Mouse (Mus musculus) adrenal gland, postnatal 14 days (tissue): ENCODE measurements at regions not wholly inside any gene's neighbourhood (a gene's known extent, or its start where the extent isn't known, plus 50 kb on each side); places are given as distances from the start of the nearest gene placed in this dataset.
"Not testable (repeated sequence)": the region's sequence is repeated elsewhere in the genome, so short reads cannot be mapped to it uniquely, and the experiment has no call there.

ENCODE experiments used
- DNase-seq: peaks from one replicate; pipeline ENCODE4 v3.0.0; 2021; ENCODE audit warnings: mixed read lengths

DNA sequence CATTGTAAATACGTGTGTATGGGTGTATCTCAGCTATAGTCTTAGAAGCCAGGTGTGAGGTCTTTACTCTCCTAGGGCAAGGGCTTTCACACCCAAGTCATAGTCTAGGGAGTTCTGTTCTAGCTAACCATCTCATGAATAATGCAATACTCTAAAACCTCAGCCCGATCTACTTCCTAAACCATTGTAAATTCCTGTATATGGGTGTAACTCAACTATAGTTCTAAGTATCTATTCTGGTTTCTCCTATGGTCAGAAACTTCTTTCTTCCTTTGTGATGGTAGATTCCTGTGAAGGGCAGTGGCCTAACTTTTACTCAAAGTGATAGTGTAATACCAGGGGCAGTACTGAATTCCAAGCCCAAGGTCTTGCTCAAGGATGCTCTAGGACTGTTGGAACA is 58.7 kb upstream of the Srd5a3 start:
- DNase-seq: not testable (repeated sequence)

DNA sequence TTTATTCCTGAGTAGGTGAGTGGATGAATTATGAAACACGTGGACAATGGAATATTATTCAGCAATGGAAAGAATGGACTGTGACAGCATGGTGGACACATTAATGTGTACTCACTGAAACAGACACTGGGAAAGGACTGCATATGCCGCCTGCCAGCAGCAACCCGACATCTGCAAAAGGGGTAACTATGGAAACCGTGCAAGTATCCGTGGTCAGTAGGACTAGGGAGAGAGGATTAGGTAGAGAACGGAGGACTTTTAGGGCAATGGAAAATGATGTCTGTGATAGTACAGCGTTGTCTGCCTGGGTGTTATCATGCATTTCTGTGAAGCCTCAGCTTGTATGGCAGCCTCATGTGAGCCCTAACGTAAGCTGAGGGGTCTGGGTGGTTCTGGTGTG is 59.6 kb upstream of the Srd5a3 start:
- no peak for DNase-seq

DNA sequence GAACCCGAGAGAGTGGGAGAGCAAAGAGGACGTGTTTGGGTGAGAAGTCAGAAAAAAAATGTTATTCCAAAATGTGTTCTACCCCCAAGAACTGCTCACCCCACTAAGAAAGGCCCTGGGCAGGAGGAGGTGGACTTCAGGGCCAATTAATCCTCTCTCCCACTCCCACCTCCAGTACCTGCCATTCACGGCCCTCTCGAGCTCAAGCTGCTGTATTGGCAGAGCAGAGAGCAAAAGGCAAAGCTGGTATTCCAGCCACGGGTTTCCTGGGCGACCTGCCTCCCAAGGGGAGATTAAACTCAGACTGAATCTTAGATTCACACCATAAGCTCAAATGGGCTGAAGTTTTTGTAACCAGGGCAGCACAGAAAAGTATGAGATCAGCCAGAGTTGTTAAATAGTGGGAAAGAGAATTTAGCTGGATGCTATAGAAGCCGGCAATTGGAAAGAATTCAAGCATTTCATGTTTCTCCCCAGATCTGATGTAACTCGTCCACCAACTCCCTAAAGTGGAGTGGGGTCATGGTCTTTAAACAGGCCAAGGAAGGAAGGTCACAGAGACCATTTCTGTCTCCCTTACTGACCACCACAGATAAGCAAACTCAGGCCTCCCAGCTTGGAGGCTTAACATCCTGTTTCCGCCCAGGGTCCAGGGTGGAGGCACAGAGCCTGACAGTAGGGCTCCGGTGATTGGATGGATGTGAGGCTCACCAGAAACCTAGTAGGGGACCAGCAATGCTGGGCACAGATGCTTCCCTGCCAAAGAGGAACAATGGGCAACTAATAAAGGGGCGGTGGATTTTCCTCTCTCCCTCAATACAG is 60.7 kb upstream of the Srd5a3 start:
- DNase-seq: peak; percentile 51

DNA sequence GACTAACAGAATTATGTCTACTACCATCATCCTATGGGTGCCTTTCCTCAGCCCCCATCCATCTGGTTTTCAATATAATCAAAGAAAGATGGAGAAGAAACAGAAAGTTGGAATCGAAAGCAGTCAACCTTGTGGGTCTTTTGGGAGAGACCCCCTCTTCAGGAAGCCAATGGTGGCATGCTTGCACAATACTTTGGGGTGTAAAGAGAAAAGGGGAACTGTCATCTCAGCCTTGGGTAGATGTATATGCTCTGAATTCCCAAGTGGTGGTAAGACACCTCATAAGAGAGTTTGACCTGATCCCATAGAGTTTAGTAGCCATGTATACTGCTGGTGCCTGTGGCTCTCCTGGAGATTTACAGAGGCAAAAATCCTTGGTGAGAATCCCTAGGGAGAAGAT is 61.6 kb upstream of the Srd5a3 start:
- no peak for DNase-seq

DNA sequence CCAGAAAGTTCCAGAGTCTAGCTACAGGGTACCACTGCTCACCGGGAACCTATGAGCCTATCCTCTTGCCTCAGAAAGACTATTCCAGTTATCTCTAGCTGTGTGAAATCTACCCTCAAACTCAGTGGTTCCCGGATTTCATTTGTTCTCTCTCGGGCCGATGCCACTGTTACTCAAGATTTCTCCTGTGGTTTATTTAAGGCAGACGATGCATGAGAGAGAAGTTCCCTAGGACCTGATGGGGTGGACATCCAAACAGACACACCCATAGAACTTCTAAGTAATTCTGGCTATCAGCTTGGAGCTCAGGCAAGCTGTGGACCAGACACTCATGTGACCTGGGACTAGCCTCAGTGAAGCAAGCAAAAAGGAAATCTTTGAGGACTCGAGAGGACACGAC is 63.8 kb upstream of the Srd5a3 start:
- no peak for DNase-seq

DNA sequence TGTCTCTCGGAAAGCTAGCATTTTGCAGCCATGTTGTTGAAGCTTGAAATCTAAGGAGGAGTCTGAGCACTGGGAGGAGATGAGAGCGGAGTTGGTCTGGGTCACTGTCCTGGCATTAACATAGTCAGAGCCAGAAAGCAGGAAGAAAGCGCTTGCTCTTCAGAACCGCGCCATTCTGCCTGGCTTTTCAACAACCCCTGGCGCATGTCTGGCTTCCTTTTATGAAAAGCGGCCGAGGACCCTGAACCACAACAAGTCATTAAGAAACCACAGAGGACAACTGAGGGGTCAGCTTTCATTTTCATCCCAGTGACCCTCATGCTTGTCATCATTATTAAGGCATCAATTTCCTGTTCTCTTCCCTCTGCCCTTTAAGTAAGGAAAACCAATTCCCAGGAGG is 64.7 kb upstream of the Srd5a3 start:
- peak; percentile 20 for DNase-seq

DNA sequence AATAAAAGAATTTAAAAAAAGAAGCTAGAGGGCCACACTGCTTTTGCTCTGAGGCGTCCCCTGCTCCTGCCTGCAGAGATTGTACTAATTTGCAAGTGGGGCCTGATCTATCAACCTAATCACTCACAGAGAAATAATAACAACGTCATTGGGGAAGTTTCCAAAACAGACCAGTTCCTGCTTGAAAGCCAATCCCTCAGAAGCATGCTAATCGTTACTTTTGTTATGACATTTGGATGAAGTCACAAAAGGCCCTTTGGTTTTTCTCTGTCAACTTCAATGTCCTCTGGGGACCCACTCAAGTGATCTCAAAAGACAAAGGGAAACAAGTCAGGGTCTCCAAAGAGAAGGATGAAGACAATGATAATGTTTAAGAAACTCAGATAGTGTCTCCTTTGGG is 72.2 kb upstream of the Srd5a3 start:
- no peak for DNase-seq

DNA sequence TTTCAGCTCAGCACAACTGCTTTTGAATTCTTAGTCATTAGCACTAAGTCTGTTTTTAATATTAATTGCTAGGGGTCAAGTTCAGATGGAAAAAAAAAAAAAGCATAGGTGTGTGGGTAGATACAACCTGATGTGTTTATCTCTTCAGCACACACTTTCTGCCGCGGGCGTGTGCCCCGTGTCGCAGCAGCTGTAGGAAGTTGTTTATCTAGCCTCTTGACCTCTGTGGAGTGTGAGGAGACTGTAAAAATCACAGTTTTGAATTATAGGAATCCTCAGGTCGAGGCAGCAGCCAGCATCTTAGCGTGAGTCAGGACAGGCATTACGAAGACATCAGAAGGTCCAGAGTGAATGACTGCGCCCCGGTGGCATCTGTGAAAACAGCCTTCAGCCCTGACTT is 72.8 kb upstream of the Srd5a3 start:
- DNase-seq: no peak

DNA sequence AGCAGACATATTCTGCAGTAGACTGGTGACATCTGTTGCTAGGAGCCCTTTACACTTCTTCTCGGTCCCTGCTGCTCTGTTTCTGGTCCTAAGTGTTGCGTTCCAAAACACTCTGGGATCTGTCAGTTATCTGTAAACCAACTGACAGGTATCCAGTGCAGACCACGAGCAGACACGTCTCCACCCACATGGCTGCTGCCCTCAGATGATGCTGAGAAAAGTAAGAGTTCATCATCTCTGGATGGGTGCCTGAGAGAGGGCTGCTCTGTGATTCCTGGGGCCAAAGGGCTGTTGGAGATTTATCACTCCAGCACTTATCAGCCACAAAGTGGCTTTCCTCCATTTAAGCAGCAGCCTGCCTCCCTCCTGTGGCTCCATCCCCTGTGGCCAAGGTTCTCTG is 74.3 kb upstream of the Srd5a3 start:
- no peak for DNase-seq

DNA sequence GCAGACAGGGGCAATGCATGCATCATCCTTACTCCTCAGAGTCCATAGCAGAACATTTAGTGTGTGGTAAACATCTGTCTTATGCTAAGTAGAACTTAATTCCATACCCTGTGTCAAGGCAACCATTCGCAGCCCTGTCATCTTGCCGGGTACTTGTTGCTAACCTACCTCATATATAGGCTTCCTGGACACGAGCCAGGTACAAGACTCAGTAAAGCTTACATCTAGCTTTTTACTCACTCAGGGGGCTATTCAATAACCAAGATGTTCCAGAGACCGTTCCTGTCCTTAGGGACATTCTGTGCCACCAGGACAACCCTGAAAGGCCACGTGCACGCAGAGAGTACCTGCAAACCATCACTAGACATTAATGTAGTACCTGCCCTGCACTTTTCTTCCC is 74.8 kb upstream of the Srd5a3 start:
- no peak for DNase-seq

DNA sequence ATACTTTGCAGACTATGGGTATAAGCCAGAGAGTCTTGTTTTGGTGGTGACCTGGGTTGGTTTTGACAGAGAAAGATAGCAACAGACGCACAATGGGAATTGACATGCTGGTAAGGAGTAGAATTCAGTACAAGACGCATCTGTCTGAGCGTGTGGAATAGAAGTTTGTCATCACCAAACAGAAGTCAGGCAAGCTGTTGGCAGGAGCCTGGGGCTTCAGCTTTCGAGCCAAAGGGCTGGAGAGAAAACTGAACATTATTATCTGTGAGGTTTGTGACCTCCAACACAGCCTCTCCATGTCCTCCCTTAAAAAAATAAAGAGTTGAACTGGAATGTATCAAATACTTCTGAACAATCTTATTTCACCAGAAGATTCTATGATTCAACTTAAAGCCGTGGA is 75.4 kb upstream of the Srd5a3 start:
- DNase-seq: no peak

DNA sequence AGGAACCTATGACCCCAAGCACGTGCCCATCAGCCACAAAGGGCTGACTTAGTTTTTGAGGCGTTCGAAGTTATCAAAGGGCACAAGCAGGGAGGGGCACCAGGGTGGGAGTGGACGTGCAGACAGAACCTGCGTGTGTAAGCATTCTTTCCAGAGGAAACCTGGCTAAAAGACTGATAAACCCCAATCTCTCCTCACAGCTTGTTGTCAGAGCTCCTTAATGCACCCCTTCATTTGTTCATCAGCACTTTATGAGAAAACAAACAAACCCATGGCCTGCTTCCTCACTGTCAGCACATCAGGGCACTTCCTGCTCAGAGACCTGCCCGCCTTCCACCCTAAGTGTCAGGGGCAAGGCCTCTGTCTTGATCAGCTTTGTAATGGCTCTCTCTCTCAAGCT is 76.6 kb upstream of the Srd5a3 start:
- no peak for DNase-seq

DNA sequence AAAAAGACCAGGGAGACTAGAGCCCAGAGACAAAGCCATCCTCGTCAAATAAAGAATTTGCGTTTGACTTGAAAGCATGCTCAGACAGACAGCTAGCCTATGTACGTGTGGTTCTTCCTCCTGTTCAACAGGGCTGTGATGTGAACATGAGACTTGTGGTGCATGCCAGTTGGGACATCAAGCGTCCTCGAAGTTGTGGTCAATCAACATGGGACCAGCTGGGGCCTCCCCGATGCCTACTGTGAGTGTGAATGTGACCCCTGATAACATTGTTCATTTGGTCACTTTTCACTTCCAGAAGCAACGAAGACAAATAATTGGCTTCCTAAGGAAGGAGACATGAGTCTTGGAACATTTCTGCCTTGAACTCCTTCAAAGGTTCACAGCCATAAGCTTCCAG is 79.8 kb upstream of the Kdr start:
- no peak for DNase-seq

DNA sequence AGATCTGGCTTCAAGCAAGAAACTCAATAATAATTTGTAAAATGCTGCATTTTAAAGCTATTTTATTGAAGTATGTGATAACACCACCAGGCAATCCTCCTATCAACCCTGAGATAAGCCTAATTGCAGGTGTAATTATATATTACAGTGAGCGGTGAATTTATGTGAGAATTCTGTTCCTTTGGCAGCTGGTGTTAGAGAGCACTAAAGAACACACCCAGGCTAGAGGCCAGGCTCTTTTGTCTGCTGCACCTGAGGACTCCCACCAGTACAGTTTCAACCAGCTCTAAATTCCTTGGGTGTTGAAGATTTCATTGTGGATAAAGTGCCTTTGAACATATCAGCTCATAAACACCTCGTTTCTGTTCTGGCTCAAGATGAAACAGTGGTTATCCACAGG is 77.6 kb upstream of the Kdr start:
- no peak for DNase-seq

DNA sequence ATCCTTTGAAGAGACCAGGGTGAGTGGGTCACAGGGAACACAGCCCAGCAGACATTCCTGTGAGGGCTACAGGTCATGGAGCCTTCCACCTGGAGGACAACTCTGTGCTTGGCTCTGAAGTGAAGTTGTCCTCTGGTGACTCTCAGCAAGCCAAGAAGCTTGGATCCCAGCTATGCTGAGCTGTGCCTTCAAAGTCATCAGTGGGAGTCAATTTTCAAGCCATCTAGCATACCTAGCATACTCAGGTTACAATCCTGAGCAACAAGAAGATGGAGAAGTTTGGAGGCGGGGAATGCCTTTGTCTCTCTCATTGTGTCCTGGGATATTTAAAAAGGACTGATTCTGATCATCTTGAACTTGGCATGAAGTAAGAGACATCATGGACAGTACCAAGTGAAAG is 74.5 kb upstream of the Kdr start:
- DNase-seq: no peak

DNA sequence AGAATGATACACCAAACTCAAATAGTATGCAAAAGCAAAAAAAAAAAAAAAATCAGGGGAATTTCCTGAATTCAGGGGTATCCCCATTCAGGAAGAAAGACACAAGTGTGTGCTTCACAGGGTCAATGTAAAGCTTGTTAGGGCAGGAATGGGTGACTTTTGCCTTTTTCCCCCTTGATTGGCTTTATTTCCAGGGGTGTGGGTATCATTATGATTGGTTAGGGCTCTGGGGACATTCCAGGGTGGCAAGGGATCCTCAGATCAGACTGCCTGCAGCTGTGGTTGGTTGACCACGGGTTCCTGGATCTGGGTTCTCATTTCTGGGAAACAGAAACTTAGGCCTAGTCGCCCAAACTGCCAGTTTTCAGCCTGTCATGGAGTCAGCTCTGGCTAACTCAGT is 73.4 kb upstream of the Kdr start:
- no peak for DNase-seq

DNA sequence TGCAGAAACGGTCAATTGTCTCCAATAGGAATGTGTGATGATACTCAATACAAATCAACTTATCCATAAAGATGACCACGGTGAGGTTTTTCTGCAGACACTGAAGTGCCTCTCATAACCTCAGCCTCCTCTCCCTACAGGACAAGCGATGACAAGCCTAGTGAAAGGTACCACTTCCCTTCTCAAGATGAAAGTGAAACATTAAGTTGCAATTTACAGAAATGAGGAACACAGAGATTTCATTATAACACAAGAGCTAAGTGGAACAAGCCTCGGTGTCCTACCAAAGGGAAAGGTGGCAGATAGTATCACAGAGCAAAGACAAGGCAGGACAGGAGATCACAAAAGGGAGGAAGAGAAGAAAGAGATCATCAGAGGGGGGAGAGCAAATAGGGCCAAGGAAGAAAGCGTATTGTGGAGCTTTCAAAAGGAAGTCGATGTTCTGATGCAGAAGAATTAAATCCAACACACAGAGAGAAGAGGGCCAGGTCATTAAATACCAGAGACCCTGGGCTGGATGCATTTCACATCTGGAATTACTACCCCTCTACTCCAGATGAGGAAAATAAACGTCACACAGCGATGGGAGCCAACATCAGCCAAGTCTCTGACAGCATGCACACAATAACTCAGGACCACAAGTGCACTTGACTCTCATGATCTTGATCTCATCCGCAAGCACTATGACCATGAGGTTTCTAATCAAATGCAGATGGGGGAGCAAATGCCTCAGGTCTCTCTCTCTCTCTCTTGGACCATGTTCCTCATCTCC is 70.0 kb upstream of the Kdr start:
- no peak for DNase-seq

DNA sequence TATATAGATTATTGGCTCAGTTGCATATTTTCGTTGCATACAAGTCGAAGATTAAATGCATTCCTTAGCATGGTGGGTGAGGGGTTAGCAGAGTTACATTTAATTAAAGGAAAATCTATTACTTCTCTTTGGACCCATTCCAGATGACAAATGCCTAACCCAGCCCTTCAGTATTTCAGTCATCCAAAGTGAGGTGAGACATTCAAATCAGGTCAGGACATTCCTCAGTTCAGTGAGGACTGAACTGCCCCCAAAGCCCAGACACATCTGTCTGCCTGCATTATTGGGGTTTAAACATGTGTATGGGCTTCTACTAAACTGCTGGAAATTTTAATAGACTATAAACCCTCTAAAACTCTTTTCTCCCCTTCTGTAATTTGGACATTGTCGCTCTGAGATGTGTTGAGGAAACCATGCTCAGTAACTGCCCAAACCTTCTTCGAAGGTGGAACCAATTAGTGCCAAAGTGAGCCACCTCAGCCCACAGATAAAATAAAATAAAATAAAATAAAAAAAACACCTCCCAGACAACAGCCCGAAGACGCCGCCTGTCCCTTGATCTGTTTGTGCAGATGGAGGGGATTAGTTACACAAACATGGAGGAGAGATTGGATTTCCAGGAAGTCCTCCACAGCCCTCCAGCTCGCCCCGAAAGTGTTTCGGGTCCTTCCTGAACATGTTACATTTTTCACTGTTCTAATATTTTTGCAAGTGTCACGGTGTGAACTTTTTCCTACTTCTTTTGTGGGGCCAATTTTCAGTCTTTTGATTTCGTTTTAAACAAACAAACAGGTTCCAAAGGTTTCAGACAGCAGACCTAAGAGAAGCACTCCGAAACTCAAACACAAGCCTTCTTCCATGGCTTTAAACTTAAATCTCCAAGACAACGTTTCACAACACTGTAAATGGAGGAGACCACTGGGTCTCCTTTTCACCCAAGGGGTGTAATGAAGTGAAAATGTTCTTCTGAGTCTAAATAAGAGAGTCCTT is 65.6 kb upstream of the Kdr start:
- no peak for DNase-seq

DNA sequence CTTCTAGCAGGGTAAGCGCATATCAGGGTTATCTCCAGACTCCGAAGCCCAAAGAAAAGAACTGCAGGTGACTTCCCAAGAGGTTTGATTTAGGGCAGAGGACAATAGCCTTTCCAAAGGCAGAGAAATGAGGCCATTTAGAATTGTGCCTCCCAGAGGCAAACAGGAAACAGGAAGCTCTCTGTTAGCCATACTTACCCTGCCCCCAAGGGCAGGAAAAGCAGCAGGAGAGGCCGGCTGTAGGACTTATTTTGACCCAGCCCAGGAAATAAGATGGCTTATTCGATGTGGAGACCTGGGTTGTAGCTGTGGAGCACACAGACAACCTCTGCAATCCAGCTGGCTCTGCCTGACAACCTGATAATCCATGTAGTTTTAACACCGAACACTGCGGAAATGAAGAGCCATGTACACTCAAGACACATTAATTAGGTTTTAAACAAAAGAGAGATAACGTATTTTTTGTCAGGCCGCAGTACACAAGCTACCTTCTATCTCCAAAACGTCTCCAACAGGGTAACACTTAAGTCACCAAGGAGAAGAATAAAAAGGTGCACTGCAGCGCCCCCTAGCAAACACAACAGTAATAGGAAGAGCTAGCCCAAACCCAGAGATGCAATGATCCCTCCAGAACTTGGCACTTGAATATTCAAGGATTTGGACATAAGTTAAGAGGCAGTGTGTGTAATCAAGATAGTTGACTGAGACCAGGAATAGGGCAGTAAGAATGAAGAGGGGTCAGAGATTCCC is 62.4 kb upstream of the Kdr start:
- peak; percentile 57 for DNase-seq

DNA sequence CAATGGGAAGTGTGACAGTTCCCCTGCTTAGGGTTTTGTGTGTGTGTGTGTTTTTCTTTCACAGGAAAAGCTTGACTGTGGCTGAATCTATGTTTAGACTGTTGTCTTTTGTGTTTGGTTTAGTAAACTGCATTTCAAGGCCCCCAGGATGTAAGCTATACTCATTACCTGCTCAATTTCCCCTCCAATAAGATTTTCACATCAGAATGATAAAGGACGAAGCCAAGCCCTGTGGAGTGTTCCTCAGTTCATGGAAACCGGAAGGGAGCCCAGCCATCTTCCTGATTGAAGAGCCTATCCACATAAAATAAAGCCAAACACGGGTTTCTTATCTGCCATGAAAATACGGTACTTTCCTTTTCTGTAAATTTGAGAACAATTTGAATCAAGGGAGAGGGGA is 50.5 kb upstream of the Kdr start:
- DNase-seq: no peak
